Mouse (Mus musculus): ENCODE measurements at regions not wholly inside any gene's neighbourhood (a gene's known extent, or its start where the extent isn't known, plus 50 kb on each side); places are given as distances from the start of the nearest gene placed in this dataset.

- Histone ChIP-seq H3K4me3 (no peak overlapping the region), H3K36me3 (no peaks in the 10 kb centered on the region), H3K9ac (no peak overlapping the region), H3K27me3 (no peaks in the 10 kb centered on the region), H3K27ac (no peak overlapping the region), H3K4me1 (peaks cover 26% of the 10 kb centered on the region), H3K4me2 (no peak overlapping the region), H3K9me3 (0 out of 2 replicates have a peak, but pooled peaks cover 2% of the 10 kb centered on the region)
- no peak for ATAC-seq (ENCODE audit: insufficient number of reproducible peaks, low FRiP score, low TSS enrichment, low read depth)
- WGBS: 84% methylated on average over 7 of the region's 7 CpGs
These were observed 119.2 kb downstream of the Ets2 start for GRCm38 (mm10) chr16:95821080-95821479.

GRCm38 (mm10) chr16:95820606-95821005 lies 118.7 kb downstream of the Ets2 start:
- Histone ChIP-seq H3K9me3 (0 out of 2 replicates have a peak, but pooled peaks cover 2% of the 10 kb centered on the region), H3K4me3 (no peak overlapping the region), H3K27ac (no peak overlapping the region), H3K36me3 (no peaks in the 10 kb centered on the region), H3K9ac (no peak overlapping the region), H3K4me2 (no peak overlapping the region), H3K4me1 (peaks cover 22% of the 10 kb centered on the region), H3K27me3 (no peaks in the 10 kb centered on the region)
- ATAC-seq (ENCODE audit: insufficient number of reproducible peaks, low FRiP score, low TSS enrichment, low read depth): no peak
- WGBS: 80% methylated on average over 8 of the region's 8 CpGs

- Histone ChIP-seq H3K4me1 (peaks cover 17% of the 10 kb centered on the region), H3K4me2 (no peak overlapping the region), H3K9ac (no peak overlapping the region), H3K27ac (no peak overlapping the region), H3K4me3 (no peak overlapping the region), H3K9me3 (0 out of 2 replicates have a peak, but pooled peaks cover 2% of the 10 kb centered on the region), H3K27me3 (no peaks in the 10 kb centered on the region), H3K36me3 (no peaks in the 10 kb centered on the region)
- 65% methylated on average over 1 of the region's 1 CpGs for WGBS
- no peak for ATAC-seq (ENCODE audit: insufficient number of reproducible peaks, low FRiP score, low TSS enrichment, low read depth)
These were observed 118.1 kb downstream of the Ets2 start for GRCm38 (mm10) chr16:95820013-95820412.

- 97% methylated on average over 13 of the region's 13 CpGs for WGBS
- H3K9me3 ChIP-seq: 0 out of 2 replicates have a peak, but pooled peaks cover 2% of the 10 kb centered on the region
- no peaks in the 10 kb centered on the region for H3K36me3 ChIP-seq
- no peak overlapping the region for H3K4me2 ChIP-seq
- no peak overlapping the region for H3K27ac ChIP-seq
- H3K9ac ChIP-seq: no peak overlapping the region
- peaks cover 2% of the 10 kb centered on the region; the same call in 1 of the 2 replicates for H3K4me1 ChIP-seq
- no peaks in the 10 kb centered on the region for H3K27me3 ChIP-seq
- no peak for ATAC-seq (ENCODE audit: insufficient number of reproducible peaks, low FRiP score, low TSS enrichment, low read depth)
- H3K4me3 ChIP-seq: no peak overlapping the region
These were observed 114.1 kb downstream of the Ets2 start for GRCm38 (mm10) chr16:95815966-95816365.

- 0 out of 2 replicates have a peak, but pooled peaks cover 2% of the 10 kb centered on the region for H3K9me3 ChIP-seq
- H3K27me3 ChIP-seq: no peaks in the 10 kb centered on the region
- H3K36me3 ChIP-seq: no peaks in the 10 kb centered on the region
- H3K27ac ChIP-seq: no peak overlapping the region
- H3K4me3 ChIP-seq: no peak overlapping the region
- H3K4me1 ChIP-seq: peaks cover 2% of the 10 kb centered on the region; the same call in 1 of the 2 replicates
- no peak for ATAC-seq (ENCODE audit: insufficient number of reproducible peaks, low FRiP score, low TSS enrichment, low read depth)
- H3K4me2 ChIP-seq: no peak overlapping the region
- WGBS: 88% methylated on average over 6 of the region's 6 CpGs
- no peak overlapping the region for H3K9ac ChIP-seq
These were observed 113.4 kb downstream of the Ets2 start for GRCm38 (mm10) chr16:95815206-95815731.

GRCm38 (mm10) chr16:95814513-95815118 lies 112.7 kb downstream of the Ets2 start:
- no peak for ATAC-seq (ENCODE audit: insufficient number of reproducible peaks, low FRiP score, low TSS enrichment, low read depth)
- WGBS: 76% methylated on average over 9 of the region's 9 CpGs
- peaks cover 2% of the 10 kb centered on the region; the same call in 1 of the 2 replicates for H3K4me1 ChIP-seq
- H3K36me3 ChIP-seq: no peaks in the 10 kb centered on the region
- H3K9me3 ChIP-seq: 0 out of 2 replicates have a peak, but pooled peaks cover 2% of the 10 kb centered on the region
- H3K9ac ChIP-seq: no peak overlapping the region
- no peak overlapping the region for H3K4me2 ChIP-seq
- no peak overlapping the region for H3K4me3 ChIP-seq
- no peak overlapping the region for H3K27ac ChIP-seq
- H3K27me3 ChIP-seq: no peaks in the 10 kb centered on the region

GRCm38 (mm10) chr16:95811092-95811491 lies 109.2 kb downstream of the Ets2 start:
- Histone ChIP-seq H3K4me3 (no peak overlapping the region), H3K27me3 (no peaks in the 10 kb centered on the region), H3K9me3 (no peaks in the 10 kb centered on the region), H3K27ac (peak overlapping the region; percentile 28; the same call in 1 of the 2 replicates), H3K36me3 (no peaks in the 10 kb centered on the region), H3K4me1 (peaks cover 2% of the 10 kb centered on the region; the same call in 1 of the 2 replicates), H3K4me2 (no peak overlapping the region), H3K9ac (no peak overlapping the region)
- 71% methylated on average over 6 of the region's 6 CpGs for WGBS
- no peak for ATAC-seq (ENCODE audit: insufficient number of reproducible peaks, low FRiP score, low TSS enrichment, low read depth)

GRCm38 (mm10) chr16:95809127-95809876 lies 107.4 kb downstream of the Ets2 start:
- ATAC-seq (ENCODE audit: insufficient number of reproducible peaks, low FRiP score, low TSS enrichment, low read depth): no peak
- H3K4me3 ChIP-seq: no peak overlapping the region
- H3K4me2 ChIP-seq: no peak overlapping the region
- H3K9me3 ChIP-seq: no peaks in the 10 kb centered on the region
- no peak overlapping the region for H3K27ac ChIP-seq
- H3K36me3 ChIP-seq: no peaks in the 10 kb centered on the region
- no peaks in the 10 kb centered on the region for H3K27me3 ChIP-seq
- H3K4me1 ChIP-seq: peaks cover under 1% of the 10 kb centered on the region; the same call in 1 of the 2 replicates
- 90% methylated on average over 21 of the region's 21 CpGs for WGBS
- no peak overlapping the region for H3K9ac ChIP-seq

- 48% methylated on average over 5 of the region's 5 CpGs for WGBS
- no peak overlapping the region for H3K27ac ChIP-seq
- H3K27me3 ChIP-seq: no peaks in the 10 kb centered on the region
- H3K9me3 ChIP-seq: no peaks in the 10 kb centered on the region
- no peak overlapping the region for H3K4me2 ChIP-seq
- ATAC-seq (ENCODE audit: insufficient number of reproducible peaks, low FRiP score, low TSS enrichment, low read depth): no peak
- no peaks in the 10 kb centered on the region; the same call in 1 of the 2 replicates for H3K4me1 ChIP-seq
- H3K4me3 ChIP-seq: no peak overlapping the region
- H3K9ac ChIP-seq: no peak overlapping the region
- H3K36me3 ChIP-seq: no peaks in the 10 kb centered on the region
These were observed 104.6 kb downstream of the Ets2 start for GRCm38 (mm10) chr16:95806510-95806909.

- 71% methylated on average over 1 of the region's 1 CpGs for WGBS
- Histone ChIP-seq H3K9me3 (no peaks in the 10 kb centered on the region), H3K9ac (no peak overlapping the region), H3K27me3 (no peaks in the 10 kb centered on the region), H3K36me3 (no peaks in the 10 kb centered on the region), H3K4me1 (peaks cover 13% of the 10 kb centered on the region), H3K4me2 (no peak overlapping the region), H3K4me3 (no peak overlapping the region), H3K27ac (no peak overlapping the region)
- no peak for ATAC-seq (ENCODE audit: insufficient number of reproducible peaks, low FRiP score, low TSS enrichment, low read depth)
These were observed 102.3 kb downstream of the Ets2 start for GRCm38 (mm10) chr16:95804199-95804598.

- ATAC-seq (ENCODE audit: insufficient number of reproducible peaks, low FRiP score, low TSS enrichment, low read depth): no peak
- no peaks in the 10 kb centered on the region for H3K36me3 ChIP-seq
- H3K9ac ChIP-seq: no peak overlapping the region
- no peak overlapping the region for H3K4me3 ChIP-seq
- no peaks in the 10 kb centered on the region for H3K27me3 ChIP-seq
- no peaks in the 10 kb centered on the region for H3K9me3 ChIP-seq
- peaks cover 18% of the 10 kb centered on the region for H3K4me1 ChIP-seq
- no peak overlapping the region for H3K4me2 ChIP-seq
- H3K27ac ChIP-seq: no peak overlapping the region
These were observed 100.8 kb downstream of the Ets2 start for GRCm38 (mm10) chr16:95802641-95803040.

- 40% methylated on average over 4 of the region's 4 CpGs for WGBS
- Histone ChIP-seq H3K9ac (no peak overlapping the region), H3K27me3 (no peaks in the 10 kb centered on the region), H3K9me3 (no peaks in the 10 kb centered on the region), H3K4me1 (peaks cover 19% of the 10 kb centered on the region), H3K36me3 (no peaks in the 10 kb centered on the region), H3K4me3 (no peak overlapping the region), H3K27ac (no peak overlapping the region), H3K4me2 (no peak overlapping the region)
- ATAC-seq (ENCODE audit: insufficient number of reproducible peaks, low FRiP score, low TSS enrichment, low read depth): no peak
These were observed 100.3 kb downstream of the Ets2 start for GRCm38 (mm10) chr16:95802207-95802606.

Data from limb, embryonic 15.5 days (tissue).